Mouse (Mus musculus): Measurements from ENCODE around the gene Bves. TPM values are rescaled to one million over a fixed set of nuclear protein-coding genes. Genes with fewer than 3 reads are reported as not detected.
"Not testable (repeated sequence)": the region's sequence is repeated elsewhere in the genome, so short reads cannot be mapped to it uniquely, and the experiment has no call there.

The Bves gene
- polyA plus RNA-seq, 1 experiment from 2014 or later = 0.44 TPM

DNA sequence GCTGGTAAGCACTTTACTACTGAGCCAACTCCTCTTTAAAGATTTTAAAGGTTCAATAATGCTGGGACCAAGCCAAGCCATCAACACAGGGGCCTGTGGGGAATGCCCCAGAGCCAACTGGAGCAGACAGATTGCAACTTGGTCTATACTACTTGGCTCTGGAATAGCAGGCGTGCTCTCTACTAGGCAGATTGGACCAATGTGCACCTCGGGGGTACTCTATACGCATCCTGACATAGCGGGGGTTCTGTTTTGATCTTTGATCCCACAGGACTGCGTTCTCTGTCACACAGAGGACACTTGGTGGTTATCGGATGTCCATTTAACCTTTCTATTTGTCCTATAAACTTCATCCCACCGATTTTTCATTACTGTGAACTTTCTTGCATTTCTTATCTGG, 647 bp upstream of the Bves start:
- 0 out of 2 replicates have a peak, but pooled peaks have one; percentile 8 for ATAC-seq
- Histone ChIP-seq H3K27ac (ENCODE audit: low read depth, low read length) (no peak overlapping the region), H3K4me3 (ENCODE audit: low read depth, low read length) (peak overlapping the region; percentile 61), H3K4me1 (ENCODE audit: control insufficient read depth, insufficient read depth, low read length) (peaks cover 4% of the 10 kb centered on the region; the same call in 1 of the 2 replicates), H3K9me3 (replicated peaks; ENCODE audit: control insufficient read depth, low read length) (no peaks in the 10 kb centered on the region), H3K36me3 (ENCODE audit: control insufficient read depth, insufficient read depth, low read length) (no peaks in the 10 kb centered on the region), H3K9ac (ENCODE audit: low read length) (no peak overlapping the region), H3K27me3 (replicated peaks; ENCODE audit: control insufficient read depth, insufficient read depth, low read length) (peaks cover 27% of the 10 kb centered on the region), H3K4me2 (ENCODE audit: low read length) (peak overlapping the region; percentile 93)
- no peak for DNase-seq (ENCODE audit: low spot score)
- 35% methylated on average over 7 of the region's 7 CpGs for WGBS

DNA sequence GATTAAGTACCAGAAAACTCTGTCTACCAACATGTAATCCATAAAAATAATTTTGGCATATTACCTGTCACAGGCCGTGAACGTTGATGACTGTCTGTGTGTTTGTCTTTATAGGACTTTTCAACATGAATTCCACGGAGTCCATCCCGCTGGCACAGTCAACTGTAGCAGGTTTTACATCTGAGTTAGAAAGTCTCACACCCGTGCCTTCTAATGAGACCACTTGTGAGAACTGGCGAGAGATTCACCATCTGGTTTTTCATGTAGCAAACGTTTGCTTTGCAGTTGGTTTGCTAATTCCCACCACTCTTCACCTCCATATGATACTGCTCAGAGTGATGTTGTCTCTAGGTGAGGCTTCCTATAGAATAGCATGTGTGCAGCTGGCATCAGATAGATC, 3.5 kb downstream of the Bves start:
- Histone ChIP-seq H3K4me3 (ENCODE audit: low read depth, low read length) (no peak overlapping the region), H3K9ac (ENCODE audit: low read length) (no peak overlapping the region), H3K27ac (ENCODE audit: low read depth, low read length) (no peak overlapping the region), H3K27me3 (replicated peaks; ENCODE audit: control insufficient read depth, insufficient read depth, low read length) (peaks cover 21% of the 10 kb centered on the region), H3K4me2 (ENCODE audit: low read length) (no peak overlapping the region), H3K4me1 (ENCODE audit: control insufficient read depth, insufficient read depth, low read length) (peaks cover 4% of the 10 kb centered on the region; the same call in 1 of the 2 replicates), H3K36me3 (ENCODE audit: control insufficient read depth, insufficient read depth, low read length) (no peaks in the 10 kb centered on the region), H3K9me3 (replicated peaks; ENCODE audit: control insufficient read depth, low read length) (no peaks in the 10 kb centered on the region)
- WGBS = 66% methylated on average over 7 of the region's 7 CpGs
- DNase-seq (ENCODE audit: low spot score) (peak; percentile 61), ATAC-seq (peak; percentile 24; the same call in 1 of the 2 replicates)

DNA sequence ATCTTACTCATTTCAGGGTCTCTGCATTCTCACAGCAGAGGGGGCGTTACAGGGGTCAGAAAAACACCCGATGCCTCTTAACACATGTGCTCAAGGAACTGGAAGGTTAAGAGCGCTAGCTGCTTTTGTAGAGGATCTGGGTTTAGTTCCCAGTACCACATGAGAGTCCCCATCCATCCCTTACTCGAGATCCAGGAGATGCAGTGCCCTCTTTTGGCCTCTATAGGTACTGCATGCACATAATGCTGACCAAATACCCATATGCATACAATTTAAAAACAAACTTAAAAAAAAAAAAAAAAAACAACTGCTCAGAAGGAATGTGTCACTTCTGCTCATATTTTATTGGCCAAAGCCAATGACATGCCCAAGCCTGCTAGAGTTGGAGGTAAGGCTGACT, 8.8 kb downstream of the Bves start:
- 83% methylated on average over 4 of the region's 4 CpGs for WGBS
- Histone ChIP-seq H3K9ac (ENCODE audit: low read length) (no peak overlapping the region), H3K27me3 (replicated peaks; ENCODE audit: control insufficient read depth, insufficient read depth, low read length) (no peaks in the 10 kb centered on the region), H3K4me1 (ENCODE audit: control insufficient read depth, insufficient read depth, low read length) (no peaks in the 10 kb centered on the region), H3K27ac (ENCODE audit: low read depth, low read length) (no peak overlapping the region), H3K36me3 (ENCODE audit: control insufficient read depth, insufficient read depth, low read length) (no peaks in the 10 kb centered on the region), H3K4me2 (ENCODE audit: low read length) (no peak overlapping the region), H3K4me3 (ENCODE audit: low read depth, low read length) (no peak overlapping the region), H3K9me3 (replicated peaks; ENCODE audit: control insufficient read depth, low read length) (no peaks in the 10 kb centered on the region)
- DNase-seq (ENCODE audit: low spot score) (no peak), ATAC-seq (no peak)

DNA sequence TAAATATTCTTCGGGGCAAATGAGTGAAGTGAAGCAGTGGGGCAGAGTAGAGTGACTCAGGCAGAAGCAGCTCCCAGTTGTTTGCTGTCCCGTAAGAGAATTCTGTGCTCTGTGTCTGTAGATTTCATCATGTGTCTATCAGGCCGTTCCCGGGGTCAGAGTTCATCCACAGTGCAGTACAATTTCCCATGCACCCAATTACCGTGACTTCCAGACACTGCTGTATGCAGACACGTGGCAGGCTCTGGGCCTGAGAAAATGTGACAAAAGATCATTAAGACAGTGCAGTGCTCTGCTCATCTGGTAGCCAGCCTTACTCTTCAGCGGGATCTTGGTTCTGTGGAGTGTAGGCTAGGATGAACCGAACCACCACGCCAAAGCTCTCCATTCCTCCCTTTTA, 9.6 kb downstream of the Bves start:
- H3K4me3 ChIP-seq (ENCODE audit: low read depth, low read length) = no peak overlapping the region
- no peaks in the 10 kb centered on the region for H3K4me1 ChIP-seq (ENCODE audit: control insufficient read depth, insufficient read depth, low read length)
- DNase-seq (ENCODE audit: low spot score) = no peak
- no peak overlapping the region for H3K4me2 ChIP-seq (ENCODE audit: low read length)
- no peaks in the 10 kb centered on the region for H3K27me3 ChIP-seq (replicated peaks; ENCODE audit: control insufficient read depth, insufficient read depth, low read length)
- H3K9ac ChIP-seq (ENCODE audit: low read length) = no peak overlapping the region
- no peak for ATAC-seq
- H3K27ac ChIP-seq (ENCODE audit: low read depth, low read length) = no peak overlapping the region
- WGBS = 90% methylated on average over 9 of the region's 9 CpGs
- no peaks in the 10 kb centered on the region for H3K36me3 ChIP-seq (ENCODE audit: control insufficient read depth, insufficient read depth, low read length)
- H3K9me3 ChIP-seq (replicated peaks; ENCODE audit: control insufficient read depth, low read length) = no peaks in the 10 kb centered on the region

DNA sequence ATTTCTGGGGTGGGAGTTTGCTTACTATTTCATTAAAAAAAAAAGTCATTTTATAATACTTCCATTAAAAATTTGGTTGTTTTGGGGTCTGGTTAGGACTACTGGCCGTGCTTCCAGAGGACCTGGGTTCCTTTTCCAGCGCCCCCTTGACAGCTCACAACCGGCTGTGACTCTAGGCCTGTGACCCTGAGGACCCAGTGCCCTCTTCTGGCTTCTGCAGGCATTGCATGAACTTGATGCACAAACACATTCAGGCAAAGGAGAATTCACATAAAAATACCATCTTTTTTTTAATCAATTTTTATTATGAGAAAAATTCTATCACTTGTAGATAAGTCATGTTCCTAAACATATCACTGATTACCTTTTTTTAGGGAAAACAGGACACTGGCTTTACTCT, 12.6 kb downstream of the Bves start:
- H3K4me1 ChIP-seq (ENCODE audit: control insufficient read depth, insufficient read depth, low read length); DNase-seq (ENCODE audit: low spot score); H3K27ac ChIP-seq (ENCODE audit: low read depth, low read length); H3K4me3 ChIP-seq (ENCODE audit: low read depth, low read length); H3K9me3 ChIP-seq (replicated peaks; ENCODE audit: control insufficient read depth, low read length); ATAC-seq; H3K36me3 ChIP-seq (ENCODE audit: control insufficient read depth, insufficient read depth, low read length); H3K27me3 ChIP-seq (replicated peaks; ENCODE audit: control insufficient read depth, insufficient read depth, low read length); H3K4me2 ChIP-seq (ENCODE audit: low read length); H3K9ac ChIP-seq (ENCODE audit: low read length): not testable (repeated sequence)
- 81% methylated on average over 3 of the region's 3 CpGs for WGBS

DNA sequence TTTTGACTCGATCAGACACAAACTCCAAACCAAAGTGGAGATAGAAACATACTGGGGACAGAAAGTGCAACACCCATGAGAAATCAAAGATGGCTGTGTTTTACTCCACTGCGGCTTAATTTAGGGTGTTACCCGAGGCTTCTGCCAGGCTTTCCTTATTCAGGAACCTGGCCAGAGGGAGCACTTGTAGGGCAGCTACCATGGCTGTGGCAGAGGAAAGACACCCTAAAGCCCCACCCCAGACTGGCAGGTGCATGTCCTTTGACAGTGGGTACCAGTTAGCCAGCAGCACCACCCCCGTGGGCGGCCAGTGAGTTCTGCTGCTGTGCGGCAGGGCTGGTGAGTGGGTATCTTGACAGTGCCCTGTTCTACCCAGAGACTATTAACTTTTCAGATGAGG, 20.5 kb downstream of the Bves start:
- Histone ChIP-seq H3K4me3 (ENCODE audit: low read depth, low read length) (no peak overlapping the region), H3K4me2 (ENCODE audit: low read length) (no peak overlapping the region), H3K27ac (ENCODE audit: low read depth, low read length) (no peak overlapping the region), H3K27me3 (replicated peaks; ENCODE audit: control insufficient read depth, insufficient read depth, low read length) (no peaks in the 10 kb centered on the region), H3K36me3 (ENCODE audit: control insufficient read depth, insufficient read depth, low read length) (no peaks in the 10 kb centered on the region), H3K9ac (ENCODE audit: low read length) (no peak overlapping the region), H3K9me3 (replicated peaks; ENCODE audit: control insufficient read depth, low read length) (no peaks in the 10 kb centered on the region), H3K4me1 (ENCODE audit: control insufficient read depth, insufficient read depth, low read length) (no peaks in the 10 kb centered on the region)
- no peak for DNase-seq (ENCODE audit: low spot score)
- 94% methylated on average over 6 of the region's 6 CpGs for WGBS
- no peak for ATAC-seq

DNA sequence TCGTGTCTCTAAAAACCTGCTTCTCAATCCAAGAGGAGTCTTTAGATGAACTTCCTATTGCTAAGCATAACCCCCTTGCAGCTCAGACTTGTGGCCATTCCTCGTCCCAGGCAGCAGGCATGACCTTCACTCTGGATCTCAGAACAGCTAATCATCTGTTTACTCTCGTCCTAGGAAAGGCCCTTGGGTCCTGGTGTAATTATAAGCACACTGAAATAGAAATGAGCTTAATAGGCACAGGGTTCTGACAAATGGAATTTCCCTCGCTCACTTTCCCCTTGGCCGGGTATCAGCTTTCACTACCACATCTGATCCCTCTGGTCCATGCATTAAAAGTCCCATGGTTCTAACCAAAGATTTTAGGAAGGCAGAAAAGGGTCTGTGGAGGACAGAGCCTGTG, 27.8 kb downstream of the Bves start:
- peak; percentile 52; the same call in 1 of the 2 replicates for ATAC-seq
- DNase-seq (ENCODE audit: low spot score) = no peak
- Histone ChIP-seq H3K9ac (ENCODE audit: low read length) (no peak overlapping the region), H3K36me3 (ENCODE audit: control insufficient read depth, insufficient read depth, low read length) (no peaks in the 10 kb centered on the region), H3K9me3 (replicated peaks; ENCODE audit: control insufficient read depth, low read length) (no peaks in the 10 kb centered on the region), H3K4me1 (ENCODE audit: control insufficient read depth, insufficient read depth, low read length) (no peaks in the 10 kb centered on the region), H3K27me3 (replicated peaks; ENCODE audit: control insufficient read depth, insufficient read depth, low read length) (no peaks in the 10 kb centered on the region), H3K4me3 (ENCODE audit: low read depth, low read length) (no peak overlapping the region), H3K4me2 (ENCODE audit: low read length) (no peak overlapping the region), H3K27ac (ENCODE audit: low read depth, low read length) (no peak overlapping the region)
- 29% methylated on average over 5 of the region's 5 CpGs for WGBS

DNA sequence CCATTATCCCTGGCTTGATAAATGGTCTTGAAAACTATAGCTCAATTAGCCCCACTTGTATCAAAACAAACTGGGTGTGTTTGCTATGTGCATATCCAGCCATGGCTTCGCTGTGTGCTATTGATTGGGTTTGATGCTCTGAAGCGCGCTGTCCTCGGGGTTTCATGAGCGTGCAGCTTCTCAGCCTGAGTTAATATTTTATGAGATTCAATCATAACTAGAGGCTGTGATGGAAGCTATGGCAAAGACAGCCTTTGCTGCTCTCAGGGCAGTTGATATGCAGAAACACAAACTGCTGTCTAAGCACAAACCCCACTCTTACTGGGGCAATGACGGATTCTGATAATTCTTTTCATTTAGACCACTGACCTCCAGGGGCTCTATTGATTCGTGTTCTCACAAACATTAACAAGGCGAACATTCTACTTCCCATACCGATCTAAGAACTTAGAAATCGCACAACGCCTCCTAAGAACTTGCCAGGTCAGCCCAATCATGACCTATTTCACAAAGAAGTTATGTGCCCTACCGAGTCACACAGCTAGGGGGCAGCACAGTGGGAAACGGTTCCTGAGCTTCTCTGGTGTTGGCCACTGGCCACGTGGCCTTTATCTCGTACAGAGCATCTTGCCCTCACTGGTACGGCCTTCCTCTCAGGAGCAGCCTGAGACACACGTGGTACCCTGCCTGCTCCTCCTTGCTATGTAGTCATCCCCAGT, 31.6 kb downstream of the Bves start:
- H3K4me1 ChIP-seq (ENCODE audit: control insufficient read depth, insufficient read depth, low read length) = no peaks in the 10 kb centered on the region
- no peak overlapping the region for H3K4me3 ChIP-seq (ENCODE audit: low read depth, low read length)
- no peaks in the 10 kb centered on the region for H3K9me3 ChIP-seq (replicated peaks; ENCODE audit: control insufficient read depth, low read length)
- 91% methylated on average over 17 of the region's 17 CpGs for WGBS
- no peak overlapping the region for H3K27ac ChIP-seq (ENCODE audit: low read depth, low read length)
- DNase-seq (ENCODE audit: low spot score) = no peak
- no peak for ATAC-seq
- no peak overlapping the region for H3K4me2 ChIP-seq (ENCODE audit: low read length)
- no peak overlapping the region for H3K9ac ChIP-seq (ENCODE audit: low read length)
- no peaks in the 10 kb centered on the region for H3K36me3 ChIP-seq (ENCODE audit: control insufficient read depth, insufficient read depth, low read length)
- H3K27me3 ChIP-seq (replicated peaks; ENCODE audit: control insufficient read depth, insufficient read depth, low read length) = no peaks in the 10 kb centered on the region

DNA sequence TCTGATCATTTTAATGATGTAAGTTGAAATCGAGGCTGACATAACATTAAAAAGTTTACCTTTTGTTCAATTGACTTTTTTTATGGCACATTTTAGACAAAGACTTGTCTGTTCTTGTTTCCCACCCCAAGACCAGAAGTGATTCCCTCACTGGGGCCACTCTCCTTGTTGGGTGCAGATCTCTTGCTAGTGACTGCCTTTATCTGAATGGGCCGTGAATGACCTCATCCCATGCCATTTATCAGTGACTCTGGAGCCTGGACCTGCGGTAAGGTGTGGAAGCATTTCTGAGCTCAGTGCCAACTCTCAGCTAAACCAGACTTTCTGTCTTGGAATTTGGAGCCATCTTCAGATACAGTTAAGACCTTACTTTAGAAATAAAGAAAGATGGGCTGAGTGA, 34.1 kb downstream of the Bves start:
- no peak overlapping the region for H3K4me2 ChIP-seq (ENCODE audit: low read length)
- no peaks in the 10 kb centered on the region for H3K9me3 ChIP-seq (replicated peaks; ENCODE audit: control insufficient read depth, low read length)
- no peak overlapping the region for H3K9ac ChIP-seq (ENCODE audit: low read length)
- H3K4me3 ChIP-seq (ENCODE audit: low read depth, low read length) = no peak overlapping the region
- ATAC-seq = no peak
- H3K4me1 ChIP-seq (ENCODE audit: control insufficient read depth, insufficient read depth, low read length) = no peaks in the 10 kb centered on the region
- H3K27me3 ChIP-seq (replicated peaks; ENCODE audit: control insufficient read depth, insufficient read depth, low read length) = no peaks in the 10 kb centered on the region
- H3K27ac ChIP-seq (ENCODE audit: low read depth, low read length) = no peak overlapping the region
- DNase-seq (ENCODE audit: low spot score) = no peak
- WGBS = 87% methylated on average over 3 of the region's 3 CpGs
- no peaks in the 10 kb centered on the region for H3K36me3 ChIP-seq (ENCODE audit: control insufficient read depth, insufficient read depth, low read length)

All from forebrain, embryonic 14.5 days (tissue).